Mouse (Mus musculus): Measurements from ENCODE around the gene Pak7.

GRCm38 (mm10) chr2:136050793-136051615, 336.8 kb downstream of the Pak7 start:
- TF ChIP-seq CTCF (IDR thresholded peaks at IDR 0.05; ENCODE audit: low read depth) (no peak), EP300 (IDR thresholded peaks at IDR 0.05; ENCODE audit: low read depth) (no peak)
